Mouse (Mus musculus): ENCODE measurements around the gene Cpne4.

- TF ChIP-seq GATA1 (IDR thresholded peaks at IDR 0.05; ENCODE audit: low read length), result no peak
- TF ChIP-seq TAL1 (IDR thresholded peaks at IDR 0.05; ENCODE audit: low read length), result no peak
Observed at GRCm38 (mm10) chr9:104594979-104595378, 47.9 kb downstream of the Cpne4 start.
